Mouse (Mus musculus) liver, postnatal 0 days (tissue): ENCODE results near the gene Mrm3. TPM values are rescaled to one million over a fixed set of nuclear protein-coding genes. Genes with fewer than 3 reads are reported as not detected.

Source experiments
- ATAC-seq: fragments of 200-750 bp; cut with Nextera tagmentation; 2 replicates; pipeline ENCODE4 v1.8.0; 2017; ENCODE audit warnings: mild to moderate bottlenecking, moderate library complexity
- DNase-seq: peaks from one replicate; pipeline ENCODE4 v3.0.0-alpha.2; 2016
- H3K27ac ChIP-seq: fragments of 300-500 bp; sonication (generic); 2 replicates; pipeline ENCODE4 v1.5.1; 2014; ENCODE audit warnings: antibody characterized with exemption, moderate library complexity, mild to moderate bottlenecking, low read depth
- H3K27me3 ChIP-seq: fragments of 300-500 bp; sonication (generic); 2 replicates; pipeline ENCODE4 v1.6.1; 2014; ENCODE audit warnings: low read length, control low read depth, mixed read lengths; ENCODE audit not compliant: insufficient read depth
- H3K36me3 ChIP-seq: fragments of 300-500 bp; sonication (generic); replicated peaks from 2 replicates; pipeline ENCODE4 v1.6.1; 2014; ENCODE audit warnings: mild to moderate bottlenecking, control low read depth, low read length, moderate library complexity, mixed read lengths; ENCODE audit not compliant: insufficient read depth
- H3K4me1 ChIP-seq: fragments of 300-500 bp; sonication (generic); 2 replicates; pipeline ENCODE4 v1.6.1; 2014; ENCODE audit warnings: antibody characterized with exemption, mild to moderate bottlenecking, control low read depth; ENCODE audit not compliant: insufficient read depth
- H3K4me2 ChIP-seq: fragments of 300-500 bp; sonication (generic); 2 replicates; pipeline ENCODE4 v1.6.1; 2014; ENCODE audit warnings: low read depth, mild to moderate bottlenecking, low read length, moderate library complexity, mixed read lengths
- H3K4me3 ChIP-seq: fragments of 300-500 bp; sonication (generic); 2 replicates; pipeline ENCODE4 v1.5.1; 2014; ENCODE audit warnings: low read depth, low read length
- H3K9ac ChIP-seq: fragments of 300-500 bp; sonication (generic); replicated peaks from 2 replicates; pipeline ENCODE4 v1.6.1; 2014; ENCODE audit warnings: mild to moderate bottlenecking, moderate library complexity
- H3K9me3 ChIP-seq: fragments of 300-500 bp; sonication (generic); 2 replicates; pipeline ENCODE4 v1.6.1; 2016; ENCODE audit warnings: mild to moderate bottlenecking, control low read depth, low read length, mixed read lengths
- CTCF ChIP-seq: sonication (generic); IDR thresholded peaks from 2 replicates; pipeline ENCODE4 v1.5.1; 2016; ENCODE audit warnings: antibody characterized with exemption, low read depth
- EP300 ChIP-seq: IDR thresholded peaks from 2 replicates; pipeline ENCODE4 v1.6.1; 2016; ENCODE audit warnings: antibody characterized with exemption, low read depth, mild to moderate bottlenecking
- WGBS: fragments of 180-500 bp; shearing (Covaris S2); extraction: QIAGEN DNeasy Blood & Tissue Kit; methylation state at CpG from one replicate; pipeline ENCODE4 v1.1.7; 2014; ENCODE audit not compliant: insufficient replicate concordance; 5-methylcytosine and 5-hydroxymethylcytosine counted together
- polyA plus RNA-seq: library from polyadenylated mRNA; unstranded; fragments of >200 nt; fragmentation: Nextera tagmentation; extraction: Ambion mirVana; gene quantifications from 2 replicates; pipeline ENCODE4 v1.2.1, GENCODE M21; 2015

The Mrm3 gene
- polyA plus RNA-seq, 1 experiment from 2014 or later, result 14.8 TPM

DNA sequence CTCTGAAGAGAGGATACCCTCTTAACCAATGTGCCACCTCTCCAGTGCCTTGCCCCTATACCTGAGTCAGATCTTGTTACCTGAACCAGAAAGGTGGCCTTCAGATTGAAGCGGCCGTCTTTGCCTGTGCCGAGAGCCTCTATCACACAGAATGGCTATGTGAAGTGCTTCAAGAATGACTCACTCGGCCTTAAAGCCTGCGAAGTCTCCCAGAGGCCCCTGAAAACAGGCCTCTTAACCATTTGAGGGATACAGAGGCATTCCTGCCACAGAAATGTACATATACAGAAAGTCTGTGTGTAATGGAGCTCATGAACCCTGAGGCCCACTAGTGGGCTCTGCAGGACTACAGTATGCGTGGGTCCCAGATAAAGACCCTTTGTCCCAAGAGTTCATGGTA lies 40.3 kb downstream of the Mrm3 start:
- WGBS, result 84% methylated on average over 6 of the region's 6 CpGs
- DNase-seq, result no peak
- no peak for ATAC-seq
- no peak for TF ChIP-seq CTCF
- TF ChIP-seq EP300, result no peak
- no peak overlapping the region for H3K27ac ChIP-seq
- no peaks in the 10 kb centered on the region for H3K27me3 ChIP-seq
- H3K4me2 ChIP-seq, result no peak overlapping the region
- no peaks in the 10 kb centered on the region for H3K9me3 ChIP-seq
- H3K4me3 ChIP-seq, result no peak overlapping the region
- H3K9ac ChIP-seq, result no peak overlapping the region
- H3K4me1 ChIP-seq, result peaks cover 4% of the 10 kb centered on the region; the same call in 1 of the 2 replicates
- no peaks in the 10 kb centered on the region for H3K36me3 ChIP-seq

DNA sequence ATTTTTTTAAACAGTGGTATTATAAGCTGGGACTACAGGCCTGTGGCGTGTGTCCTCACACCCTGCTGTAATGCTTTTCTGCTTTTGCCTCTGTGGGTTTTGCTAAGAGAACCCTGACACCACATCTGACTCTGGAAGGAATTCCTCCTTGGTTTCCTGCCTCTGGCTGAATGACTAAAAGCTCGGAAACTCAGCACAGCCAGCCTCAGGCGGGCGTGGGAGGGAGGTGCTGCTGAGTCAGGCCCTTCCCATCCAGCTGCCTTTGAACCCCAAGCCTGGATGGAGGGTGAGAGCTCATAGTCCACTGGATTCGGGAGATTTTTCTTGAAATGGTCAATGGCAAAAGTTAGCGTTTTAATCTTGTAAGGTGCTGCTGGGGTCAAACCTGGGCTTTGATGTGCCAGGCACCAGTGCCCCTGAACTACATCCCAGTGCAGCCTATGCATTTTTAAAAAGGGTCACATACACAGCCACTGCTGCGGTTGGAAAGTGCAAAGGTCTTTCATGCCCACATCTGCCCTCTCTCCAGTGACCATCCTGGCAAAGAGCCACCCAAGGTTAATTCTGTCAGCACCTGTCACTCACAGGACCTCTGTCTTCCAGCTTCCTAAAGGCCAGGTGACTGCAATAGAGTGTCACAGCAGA lies 42.0 kb downstream of the Mrm3 start:
- ATAC-seq (no peak), DNase-seq (no peak)
- peaks cover 4% of the 10 kb centered on the region; the same call in 1 of the 2 replicates for H3K4me1 ChIP-seq
- no peak overlapping the region for H3K4me2 ChIP-seq
- no peaks in the 10 kb centered on the region for H3K36me3 ChIP-seq
- TF ChIP-seq CTCF (no peak), EP300 (no peak)
- WGBS, result 41% methylated on average over 7 of the region's 7 CpGs
- no peaks in the 10 kb centered on the region for H3K9me3 ChIP-seq
- no peaks in the 10 kb centered on the region for H3K27me3 ChIP-seq
- no peak overlapping the region for H3K9ac ChIP-seq
- H3K4me3 ChIP-seq, result no peak overlapping the region
- no peak overlapping the region for H3K27ac ChIP-seq

DNA sequence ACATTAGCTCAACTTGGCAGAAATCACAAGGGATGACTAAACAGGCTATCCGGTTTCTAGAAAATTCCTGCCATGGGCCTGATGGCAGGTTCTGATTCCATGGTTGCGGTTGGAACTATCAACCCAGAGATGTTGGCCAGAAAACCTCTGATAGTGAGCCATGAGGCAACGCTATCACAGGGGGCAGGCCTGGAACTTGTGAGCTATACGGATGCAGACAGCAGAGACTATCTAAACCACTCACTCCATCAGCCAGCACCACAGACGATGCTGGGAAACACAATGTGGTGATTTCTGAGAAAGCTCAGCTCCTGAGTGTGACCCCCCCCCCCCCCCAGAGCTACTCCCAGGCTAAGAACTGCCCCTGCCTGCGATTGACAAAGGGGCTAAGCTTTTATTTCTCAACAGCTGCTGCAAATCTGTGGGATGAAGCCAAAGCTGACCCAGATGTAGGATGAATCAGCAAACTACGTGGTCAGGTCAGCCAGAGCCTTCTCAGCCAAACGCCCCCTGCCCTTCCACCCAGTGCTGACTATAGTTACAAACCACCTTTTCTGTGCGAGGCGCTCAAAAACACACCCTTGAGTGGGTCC lies 43.1 kb downstream of the Mrm3 start:
- ATAC-seq, result no peak

DNA sequence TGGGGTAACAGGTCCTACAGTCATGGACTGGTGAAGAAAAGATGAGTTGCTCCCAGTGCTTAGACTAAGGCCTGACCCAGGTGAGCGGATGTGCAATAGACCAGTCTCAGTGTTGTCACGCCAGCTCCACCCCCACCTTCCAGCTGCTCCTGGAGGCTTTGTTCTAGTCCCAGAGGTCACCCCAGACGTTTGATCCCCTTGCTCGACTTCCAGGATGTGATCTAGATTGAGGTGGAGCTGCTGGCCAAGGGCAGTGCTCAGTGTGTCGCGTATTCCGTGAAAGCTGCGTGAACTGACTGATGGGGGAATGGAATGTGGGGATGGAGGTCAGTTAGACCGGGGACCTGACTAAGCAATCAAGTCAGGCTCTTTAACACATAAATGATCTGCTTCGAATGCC lies 43.8 kb downstream of the Mrm3 start:
- no peaks in the 10 kb centered on the region for H3K9me3 ChIP-seq
- H3K4me2 ChIP-seq, result no peak overlapping the region
- no peak overlapping the region for H3K4me3 ChIP-seq
- no peak for DNase-seq
- H3K27me3 ChIP-seq, result no peaks in the 10 kb centered on the region
- H3K27ac ChIP-seq, result no peak overlapping the region
- no peak for TF ChIP-seq CTCF
- TF ChIP-seq EP300, result no peak
- peaks cover 4% of the 10 kb centered on the region; the same call in 1 of the 2 replicates for H3K4me1 ChIP-seq
- H3K9ac ChIP-seq, result no peak overlapping the region
- no peak for ATAC-seq
- WGBS, result 66% methylated on average over 10 of the region's 10 CpGs
- no peaks in the 10 kb centered on the region for H3K36me3 ChIP-seq

More for the DNA sequence above, 43.1 kb downstream of the Mrm3 start:
- no peaks in the 10 kb centered on the region for H3K27me3 ChIP-seq
- no peak overlapping the region for H3K27ac ChIP-seq
- no peak for TF ChIP-seq EP300
- no peak for TF ChIP-seq CTCF
- no peak overlapping the region for H3K4me2 ChIP-seq
- H3K36me3 ChIP-seq, result no peaks in the 10 kb centered on the region
- H3K9me3 ChIP-seq, result no peaks in the 10 kb centered on the region
- peaks cover 4% of the 10 kb centered on the region; the same call in 1 of the 2 replicates for H3K4me1 ChIP-seq
- no peak for DNase-seq
- no peak overlapping the region for H3K9ac ChIP-seq
- WGBS, result 53% methylated on average over 10 of the region's 10 CpGs
- H3K4me3 ChIP-seq, result no peak overlapping the region

DNA sequence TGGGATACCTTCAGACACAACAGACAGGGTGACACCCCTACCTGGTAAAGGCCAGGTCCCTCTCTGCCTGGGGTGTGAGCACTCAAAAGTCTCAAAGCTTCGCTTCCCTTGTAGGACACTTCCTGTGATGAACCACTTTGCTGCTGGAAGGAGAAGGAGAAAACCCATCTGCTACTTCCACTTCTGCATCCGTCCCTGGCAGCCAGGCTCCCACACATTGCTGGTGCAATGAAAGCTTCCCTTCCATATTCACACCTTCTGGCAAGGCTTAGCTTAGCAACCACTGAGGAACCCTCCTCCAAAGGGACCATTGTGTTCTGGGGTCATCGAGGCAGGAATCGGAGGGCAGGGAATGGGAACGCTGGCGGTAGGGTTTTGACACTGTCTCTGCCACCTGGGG lies 45.1 kb downstream of the Mrm3 start:
- no peaks in the 10 kb centered on the region for H3K27me3 ChIP-seq
- H3K9ac ChIP-seq, result no peak overlapping the region
- H3K4me3 ChIP-seq, result no peak overlapping the region
- H3K4me1 ChIP-seq, result peaks cover 4% of the 10 kb centered on the region; the same call in 1 of the 2 replicates
- no peaks in the 10 kb centered on the region for H3K9me3 ChIP-seq
- DNase-seq (no peak), ATAC-seq (no peak)
- WGBS, result 83% methylated on average over 6 of the region's 6 CpGs
- H3K4me2 ChIP-seq, result no peak overlapping the region
- H3K27ac ChIP-seq, result no peak overlapping the region
- no peaks in the 10 kb centered on the region for H3K36me3 ChIP-seq
- TF ChIP-seq EP300, result no peak
- no peak for TF ChIP-seq CTCF

DNA sequence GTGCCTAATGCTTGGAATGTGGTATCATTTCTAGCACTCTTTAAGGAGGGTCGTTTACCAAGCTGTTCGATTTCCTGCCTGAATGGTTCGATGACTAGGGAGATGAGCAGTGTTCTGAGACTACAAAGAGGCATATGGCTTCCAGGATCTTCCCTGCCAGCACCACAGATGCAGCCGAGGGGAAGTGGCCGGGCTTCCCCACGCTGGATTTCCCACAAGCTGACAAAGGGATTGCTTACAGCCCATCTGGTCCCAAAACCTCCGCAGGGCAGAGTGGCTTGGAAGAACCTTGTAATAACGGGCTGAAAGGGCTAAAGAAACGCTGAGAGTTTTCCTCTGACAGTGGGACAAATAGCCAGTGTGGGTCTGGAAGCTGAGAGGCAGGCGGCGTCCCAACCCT lies 46.9 kb downstream of the Mrm3 start:
- DNase-seq (no peak), ATAC-seq (no peak)
- H3K9ac ChIP-seq, result no peak overlapping the region
- H3K27ac ChIP-seq, result no peak overlapping the region
- H3K4me3 ChIP-seq, result no peak overlapping the region
- H3K36me3 ChIP-seq, result no peaks in the 10 kb centered on the region
- no peak overlapping the region for H3K4me2 ChIP-seq
- H3K4me1 ChIP-seq, result peaks cover 4% of the 10 kb centered on the region; the same call in 1 of the 2 replicates
- H3K9me3 ChIP-seq, result no peaks in the 10 kb centered on the region
- WGBS, result 60% methylated on average over 11 of the region's 11 CpGs
- no peaks in the 10 kb centered on the region for H3K27me3 ChIP-seq
- TF ChIP-seq CTCF (no peak), EP300 (no peak)
